Mouse (Mus musculus) myocyte (in vitro differentiated cells): Measurements from ENCODE around the gene Zfp61.

Source experiments
- CEBPB ChIP-seq: IDR thresholded peaks from 2 replicates; pipeline ENCODE4 v1.6.1; 2011; ENCODE audit warnings: mild to moderate bottlenecking, moderate library complexity; ENCODE audit not compliant: poor library complexity, insufficient read depth, severe bottlenecking
- E2F4 ChIP-seq: IDR thresholded peaks from one replicate; pipeline ENCODE4 v1.6.1; 2011; ENCODE audit warnings: mild to moderate bottlenecking, control low read depth, moderate library complexity; ENCODE audit not compliant: insufficient read depth
- MAX ChIP-seq: IDR thresholded peaks from one replicate; pipeline ENCODE4 v1.6.1; 2011; ENCODE audit warnings: low read depth, mild to moderate bottlenecking, control low read depth
- MYOD1 ChIP-seq, 3 experiments: IDR thresholded peaks; one replicate each; pipeline ENCODE4 v1.6.1; 2011; ENCODE audit warnings: control low read depth in 2 of 3, low read depth in 2 of 3, mild to moderate bottlenecking in 2 of 3, moderate library complexity in 1 of 3; ENCODE audit not compliant: insufficient read length in 2 of 3, control insufficient read depth in 1 of 3
- MYOG ChIP-seq, 3 experiments: IDR thresholded peaks; one replicate each; pipeline ENCODE4 v1.6.1; 2011; ENCODE audit warnings: control low read depth in 2 of 3, low read depth in 2 of 3, mild to moderate bottlenecking in 2 of 3; ENCODE audit not compliant: insufficient read length in 2 of 3, control insufficient read depth in 1 of 3, insufficient read depth in 1 of 3
- POLR2A ChIP-seq: IDR thresholded peaks from one replicate; pipeline ENCODE4 v1.6.1; 2011; ENCODE audit warnings: low read depth, mild to moderate bottlenecking, control low read depth, moderate library complexity; ENCODE audit not compliant: insufficient read length
- POLR2AphosphoS2 ChIP-seq: IDR thresholded peaks from one replicate; pipeline ENCODE4 v1.6.1; 2011; ENCODE audit warnings: low read depth, control low read depth; ENCODE audit not compliant: insufficient read length
- SRF ChIP-seq: IDR thresholded peaks from one replicate; pipeline ENCODE4 v1.6.1; 2011; ENCODE audit warnings: low read depth; ENCODE audit not compliant: control insufficient read depth, insufficient read length
- TCF12 ChIP-seq: IDR thresholded peaks from one replicate; pipeline ENCODE4 v1.6.1; 2011; ENCODE audit warnings: mild to moderate bottlenecking, control low read depth; ENCODE audit not compliant: poor library complexity, insufficient read depth, severe bottlenecking
- TCF3 ChIP-seq: IDR thresholded peaks from one replicate; pipeline ENCODE4 v1.6.1; 2011; ENCODE audit warnings: low read depth, control low read depth; ENCODE audit not compliant: insufficient read length
- USF1 ChIP-seq: IDR thresholded peaks from one replicate; pipeline ENCODE4 v1.6.1; 2011; ENCODE audit warnings: low read depth, mild to moderate bottlenecking, control low read depth, moderate library complexity

DNA sequence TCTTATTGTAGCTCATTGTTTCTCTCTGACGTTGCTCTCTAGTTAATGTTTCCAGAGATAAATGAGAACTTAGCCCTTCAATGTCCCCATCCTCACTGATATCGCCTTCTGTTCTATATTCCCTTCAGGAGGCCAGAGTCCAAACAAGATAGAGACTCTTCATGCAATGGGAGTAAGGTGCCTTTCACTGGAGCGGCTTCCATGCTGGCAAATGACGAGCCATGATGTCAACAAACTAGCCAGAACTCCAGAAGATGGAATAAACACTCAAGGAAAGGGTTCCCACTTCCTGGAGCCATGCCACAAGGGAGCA, 41.1 kb downstream of the Zfp61 start:
- TF ChIP-seq TCF3, result no peak
- TF ChIP-seq POLR2A, result no peak
- TF ChIP-seq MYOD1 (IDR thresholded peaks at IDR 0.05; ENCODE audit: control insufficient read depth in 1 of 3, insufficient read length in 2 of 3, low read depth in 2 of 3), result no peak
- no peak for TF ChIP-seq MAX
- TF ChIP-seq CEBPB, result no peak
- no peak for TF ChIP-seq SRF
- TF ChIP-seq POLR2AphosphoS2, result no peak
- TF ChIP-seq MYOG (IDR thresholded peaks at IDR 0.05; ENCODE audit: control insufficient read depth in 1 of 3, insufficient read depth in 1 of 3, insufficient read length in 2 of 3, low read depth in 2 of 3), result no peak
- no peak for TF ChIP-seq E2F4
- no peak for TF ChIP-seq USF1
- no peak for TF ChIP-seq TCF12
